Mouse (Mus musculus): ENCODE measurements at regions not wholly inside any gene's neighbourhood (a gene's known extent, or its start where the extent isn't known, plus 50 kb on each side); places are given as distances from the start of the nearest gene placed in this dataset.
A peak's percentile ranks its signal among the peaks of the same experiment; 100 is the strongest.

DNA sequence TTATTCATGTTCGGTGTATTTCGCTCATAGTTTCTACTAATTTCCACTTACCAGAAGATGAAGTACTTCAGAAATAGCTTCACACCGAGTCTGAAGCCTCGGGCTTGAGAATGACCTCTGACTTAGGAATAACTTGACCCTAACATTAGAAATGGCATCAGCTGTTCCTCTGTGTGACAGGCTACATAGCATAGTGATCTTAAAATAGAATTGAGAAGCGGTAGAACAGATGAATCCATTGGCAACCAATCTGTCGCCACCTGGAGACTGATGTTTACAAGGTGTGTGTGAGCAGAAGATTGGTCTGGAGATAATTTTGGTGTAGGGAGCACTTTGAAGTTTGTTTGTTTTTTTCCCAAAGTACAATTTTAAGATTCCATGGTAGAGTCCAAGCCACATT lies 60.9 kb upstream of the Ahi1 start:
- H3K27ac ChIP-seq: no peak overlapping the region
- DNase-seq: no peak
- TF ChIP-seq CTCF (IDR thresholded peaks at IDR 0.05): peak; percentile 20; the same call in 1 of the 2 replicates
- TF ChIP-seq EP300 (IDR thresholded peaks at IDR 0.05; ENCODE audit: insufficient read depth, low read depth, low read length): no peak
- no peaks in the 10 kb centered on the region for H3K4me1 ChIP-seq (ENCODE audit: control insufficient read depth, insufficient read depth, low read length)
- no peaks in the 10 kb centered on the region for H3K79me2 ChIP-seq (replicated peaks; ENCODE audit: control insufficient read depth, insufficient read depth, low read length)
- intact Hi-C loops (cut with DNase I): no loop called here
- no peak overlapping the region for H3K4me3 ChIP-seq
- 62% methylated on average over 6 of the region's 6 CpGs for WGBS
- no peaks in the 10 kb centered on the region for H3K36me3 ChIP-seq (ENCODE audit: control insufficient read depth, insufficient read depth, low read length)
- H3K9ac ChIP-seq (ENCODE audit: low read depth, low read length): no peak overlapping the region
- H3K27me3 ChIP-seq (ENCODE audit: control insufficient read depth, insufficient read depth, low read length): no peaks in the 10 kb centered on the region

DNA sequence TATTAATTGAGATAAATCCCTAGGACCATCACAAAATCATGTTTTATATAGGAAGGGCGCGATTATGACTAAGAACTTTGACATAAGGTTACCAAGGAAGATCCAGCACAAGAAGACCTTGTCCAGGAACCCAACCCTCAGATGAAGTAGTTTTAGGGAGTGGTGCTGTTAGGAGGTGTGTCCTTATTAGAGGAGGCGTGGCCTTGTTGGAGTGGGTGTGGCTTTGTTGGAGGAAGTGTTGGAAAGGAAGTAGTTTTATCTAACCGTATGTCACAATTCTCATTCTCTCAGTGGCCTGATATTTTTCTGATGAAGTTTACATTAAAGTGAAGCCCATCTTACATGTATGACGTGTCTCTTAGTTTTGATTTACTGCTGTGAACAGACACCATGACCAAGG lies 68.7 kb upstream of the Ahi1 start:
- Histone ChIP-seq H3K36me3 (ENCODE audit: control insufficient read depth, insufficient read depth, low read length) (no peaks in the 10 kb centered on the region), H3K4me3 (no peak overlapping the region), H3K27me3 (ENCODE audit: control insufficient read depth, insufficient read depth, low read length) (no peaks in the 10 kb centered on the region), H3K4me1 (ENCODE audit: control insufficient read depth, insufficient read depth, low read length) (no peaks in the 10 kb centered on the region), H3K9ac (ENCODE audit: low read depth, low read length) (no peak overlapping the region), H3K79me2 (replicated peaks; ENCODE audit: control insufficient read depth, insufficient read depth, low read length) (no peaks in the 10 kb centered on the region), H3K27ac (no peak overlapping the region)
- WGBS: 81% methylated on average over 5 of the region's 5 CpGs
- DNase-seq: no peak
- TF ChIP-seq EP300 (IDR thresholded peaks at IDR 0.05; ENCODE audit: insufficient read depth, low read depth, low read length) (no peak), POLR2A (IDR thresholded peaks at IDR 0.05; ENCODE audit: insufficient read depth, low read depth, low read length) (no peak), CTCF (IDR thresholded peaks at IDR 0.05) (no peak)
- intact Hi-C loops (cut with DNase I): no loop called here

DNA sequence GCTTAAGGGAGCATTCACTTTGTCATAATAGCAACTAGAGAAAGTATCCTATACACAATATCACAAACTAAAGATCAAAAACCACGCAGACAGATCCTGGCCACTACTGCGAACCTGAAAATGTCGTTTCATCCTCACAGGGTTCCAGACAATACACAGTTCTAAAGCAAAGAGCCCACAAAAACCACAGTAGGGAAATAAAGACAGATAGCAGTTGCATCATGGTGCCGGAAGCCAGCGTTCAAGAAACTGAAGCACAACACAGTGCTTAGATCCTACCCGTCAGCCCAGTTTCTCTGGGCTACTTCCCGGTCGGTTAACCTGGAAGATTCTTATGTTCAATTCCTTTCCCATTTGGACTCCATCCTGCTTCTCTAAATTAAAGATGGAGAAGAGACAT lies 69.7 kb upstream of the Ahi1 start:
- H3K36me3 ChIP-seq (ENCODE audit: control insufficient read depth, insufficient read depth, low read length): no peaks in the 10 kb centered on the region
- no peak for DNase-seq
- no peaks in the 10 kb centered on the region for H3K4me1 ChIP-seq (ENCODE audit: control insufficient read depth, insufficient read depth, low read length)
- TF ChIP-seq CTCF (IDR thresholded peaks at IDR 0.05): no peak
- no peak for TF ChIP-seq POLR2A (IDR thresholded peaks at IDR 0.05; ENCODE audit: insufficient read depth, low read depth, low read length)
- TF ChIP-seq EP300 (IDR thresholded peaks at IDR 0.05; ENCODE audit: insufficient read depth, low read depth, low read length): no peak
- H3K27ac ChIP-seq: no peak overlapping the region
- no peak overlapping the region for H3K4me3 ChIP-seq
- no peaks in the 10 kb centered on the region for H3K79me2 ChIP-seq (replicated peaks; ENCODE audit: control insufficient read depth, insufficient read depth, low read length)
- intact Hi-C loops (cut with DNase I): no loop called here
- no peak overlapping the region for H3K9ac ChIP-seq (ENCODE audit: low read depth, low read length)
- H3K27me3 ChIP-seq (ENCODE audit: control insufficient read depth, insufficient read depth, low read length): no peaks in the 10 kb centered on the region
- 93% methylated on average over 8 of the region's 8 CpGs for WGBS

DNA sequence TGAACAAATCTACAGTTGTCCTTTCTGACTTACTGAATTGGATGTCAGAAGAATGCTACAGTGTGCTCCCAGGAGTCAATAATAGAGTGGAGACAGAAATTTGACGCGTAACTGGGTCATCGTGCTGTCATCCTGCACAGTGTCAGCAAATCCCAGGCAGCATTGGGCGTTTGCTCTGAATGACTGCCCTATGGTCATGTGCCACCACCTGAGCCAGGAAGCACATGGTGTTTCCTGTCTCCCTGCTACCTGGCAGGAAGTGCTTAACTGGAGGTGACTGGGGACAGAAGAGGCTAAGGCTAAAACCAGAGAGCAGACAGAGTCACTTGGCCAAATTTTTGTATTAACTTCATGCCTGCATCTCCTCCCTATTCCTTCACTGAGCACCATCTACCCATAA lies 72.1 kb upstream of the Ahi1 start:
- no peak overlapping the region for H3K4me3 ChIP-seq
- H3K27me3 ChIP-seq (ENCODE audit: control insufficient read depth, insufficient read depth, low read length): no peaks in the 10 kb centered on the region
- H3K4me1 ChIP-seq (ENCODE audit: control insufficient read depth, insufficient read depth, low read length): no peaks in the 10 kb centered on the region
- TF ChIP-seq POLR2A (IDR thresholded peaks at IDR 0.05; ENCODE audit: insufficient read depth, low read depth, low read length) (no peak), CTCF (IDR thresholded peaks at IDR 0.05) (no peak), EP300 (IDR thresholded peaks at IDR 0.05; ENCODE audit: insufficient read depth, low read depth, low read length) (no peak)
- H3K9ac ChIP-seq (ENCODE audit: low read depth, low read length): no peak overlapping the region
- no peak overlapping the region for H3K27ac ChIP-seq
- no peak for DNase-seq
- WGBS: 86% methylated on average over 4 of the region's 4 CpGs
- intact Hi-C loops (cut with DNase I): no loop called here
- no peaks in the 10 kb centered on the region for H3K79me2 ChIP-seq (replicated peaks; ENCODE audit: control insufficient read depth, insufficient read depth, low read length)
- no peaks in the 10 kb centered on the region for H3K36me3 ChIP-seq (ENCODE audit: control insufficient read depth, insufficient read depth, low read length)

DNA sequence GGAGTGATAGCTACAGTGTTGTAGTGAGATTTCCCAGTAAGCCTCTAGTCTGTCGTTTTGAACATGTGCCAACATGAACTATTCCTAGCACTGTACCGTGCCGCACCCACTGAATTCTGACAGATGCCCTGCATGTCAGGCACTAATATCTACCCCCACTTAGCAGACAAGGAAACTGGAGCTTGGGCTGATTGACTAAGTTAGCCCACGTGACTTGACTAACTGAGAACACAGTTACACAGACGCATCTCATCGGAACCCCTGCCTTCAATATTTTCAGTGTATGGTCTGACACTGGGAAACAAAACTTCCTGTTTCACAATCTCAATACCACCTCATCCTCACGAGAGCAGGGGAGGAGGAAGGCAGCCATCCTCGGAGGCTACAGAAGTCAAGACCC lies 72.9 kb upstream of the Ahi1 start:
- intact Hi-C loops (cut with DNase I): no loop called here

DNA sequence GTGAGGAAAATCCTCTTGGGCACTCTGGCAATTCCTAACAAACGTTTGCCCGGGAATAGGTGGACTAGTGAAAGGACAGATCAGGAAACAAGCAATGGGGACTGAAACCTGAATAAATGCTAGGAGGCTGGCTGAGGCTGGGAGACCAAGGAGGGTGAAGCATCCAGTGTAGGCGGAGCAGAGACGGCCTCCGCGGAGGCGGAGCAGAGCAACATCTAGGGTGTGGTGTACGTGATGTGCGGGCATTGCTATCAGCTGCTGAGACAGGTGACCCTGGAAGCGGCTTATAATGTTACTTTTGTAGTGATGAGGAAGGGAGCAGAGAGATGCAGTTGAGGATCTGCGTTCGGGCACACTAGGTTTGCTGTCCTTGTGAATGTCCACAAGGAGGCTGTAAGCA lies 85.3 kb upstream of the Ahi1 start:
- Histone ChIP-seq H3K4me1 (ENCODE audit: control insufficient read depth, insufficient read depth, low read length) (no peaks in the 10 kb centered on the region), H3K36me3 (ENCODE audit: control insufficient read depth, insufficient read depth, low read length) (no peaks in the 10 kb centered on the region), H3K27me3 (ENCODE audit: control insufficient read depth, insufficient read depth, low read length) (no peaks in the 10 kb centered on the region), H3K4me3 (no peak overlapping the region), H3K27ac (no peak overlapping the region), H3K79me2 (replicated peaks; ENCODE audit: control insufficient read depth, insufficient read depth, low read length) (no peaks in the 10 kb centered on the region), H3K9ac (ENCODE audit: low read depth, low read length) (no peak overlapping the region)
- TF ChIP-seq EP300 (IDR thresholded peaks at IDR 0.05; ENCODE audit: insufficient read depth, low read depth, low read length) (no peak), CTCF (IDR thresholded peaks at IDR 0.05) (no peak), POLR2A (IDR thresholded peaks at IDR 0.05; ENCODE audit: insufficient read depth, low read depth, low read length) (no peak)
- 89% methylated on average over 12 of the region's 12 CpGs for WGBS
- intact Hi-C loops (cut with DNase I): no loop called here
- DNase-seq: no peak

More for the DNA sequence above, 72.9 kb upstream of the Ahi1 start:
- no peak overlapping the region for H3K9ac ChIP-seq (ENCODE audit: low read depth, low read length)
- H3K4me1 ChIP-seq (ENCODE audit: control insufficient read depth, insufficient read depth, low read length): no peaks in the 10 kb centered on the region
- H3K4me3 ChIP-seq: no peak overlapping the region
- H3K27me3 ChIP-seq (ENCODE audit: control insufficient read depth, insufficient read depth, low read length): no peaks in the 10 kb centered on the region
- no peak for DNase-seq
- 35% methylated on average over 8 of the region's 8 CpGs for WGBS
- no peak overlapping the region for H3K27ac ChIP-seq
- H3K79me2 ChIP-seq (replicated peaks; ENCODE audit: control insufficient read depth, insufficient read depth, low read length): no peaks in the 10 kb centered on the region
- H3K36me3 ChIP-seq (ENCODE audit: control insufficient read depth, insufficient read depth, low read length): no peaks in the 10 kb centered on the region
- no peak for TF ChIP-seq EP300 (IDR thresholded peaks at IDR 0.05; ENCODE audit: insufficient read depth, low read depth, low read length)
- TF ChIP-seq CTCF (IDR thresholded peaks at IDR 0.05): no peak
- no peak for TF ChIP-seq POLR2A (IDR thresholded peaks at IDR 0.05; ENCODE audit: insufficient read depth, low read depth, low read length)
